Mouse (Mus musculus): ENCODE data around the gene Taar8c. TPM values are rescaled to one million over a fixed set of nuclear protein-coding genes. Genes with fewer than 3 reads are reported as not detected.

Gene Taar8c
- polyA plus RNA-seq, 1 experiment from 2014 or later = not detected

GRCm38 (mm10) chr10:24052039-24052438 lies 49.7 kb downstream of the Taar8c start:
- TF ChIP-seq EP300 (optimal IDR thresholded peaks at IDR 0.05) (no peak), CTCF (IDR thresholded peaks at IDR 0.05; ENCODE audit: low read depth) (no peak)
- Histone ChIP-seq H3K4me1 (replicated peaks; ENCODE audit: control insufficient read depth, insufficient read depth) (no peaks in the 10 kb centered on the region), H3K9me3 (ENCODE audit: control insufficient read depth, low read length) (no peaks in the 10 kb centered on the region), H3K27me3 (ENCODE audit: control insufficient read depth, insufficient read depth, low read length) (no peaks in the 10 kb centered on the region), H3K4me3 (ENCODE audit: low read depth, low read length) (no peak overlapping the region), H3K36me3 (ENCODE audit: control insufficient read depth, insufficient read depth, low read length) (no peaks in the 10 kb centered on the region), H3K9ac (ENCODE audit: low read length) (no peak overlapping the region), H3K27ac (replicated peaks) (no peak overlapping the region), H3K4me2 (replicated peaks; ENCODE audit: low read depth) (no peak overlapping the region)
- WGBS = 38% methylated on average over 5 of the region's 5 CpGs
- DNase-seq (ENCODE audit: low spot score) (no peak), ATAC-seq (ENCODE audit: low FRiP score, low TSS enrichment) (no peak)

Other genes starting within 250 kb of the Taar8c start
- 2.3 and 3.0 TPM in 2 replicates for gene Vnn1, start 207.2 kb downstream of the Taar8c start, polyA plus RNA-seq (2015; fragmentation: Nextera tagmentation; extraction: Ambion mirVana)
- not detected in 2 replicates for gene Taar1, start 181.6 kb downstream of the Taar8c start, polyA plus RNA-seq (2015; fragmentation: Nextera tagmentation; extraction: Ambion mirVana)
- not detected in 2 replicates for gene Taar2, start 163.3 kb downstream of the Taar8c start, polyA plus RNA-seq (2015; fragmentation: Nextera tagmentation; extraction: Ambion mirVana)
- gene Taar3, start 152.4 kb downstream of the Taar8c start, polyA plus RNA-seq (2015; fragmentation: Nextera tagmentation; extraction: Ambion mirVana) = not detected in 2 replicates
- gene Taar4, start 141.4 kb downstream of the Taar8c start, polyA plus RNA-seq (2015; fragmentation: Nextera tagmentation; extraction: Ambion mirVana) = 0.10 TPM in 1 of 2 replicates, not detected in the other
- gene Taar5, start 131.2 kb downstream of the Taar8c start, polyA plus RNA-seq (2015; fragmentation: Nextera tagmentation; extraction: Ambion mirVana) = not detected in 2 replicates
- gene Taar6, start 116.3 kb downstream of the Taar8c start, polyA plus RNA-seq (2015; fragmentation: Nextera tagmentation; extraction: Ambion mirVana) = not detected in 2 replicates
- not detected in 2 replicates for gene Taar7a, start 108.4 kb downstream of the Taar8c start, polyA plus RNA-seq (2015; fragmentation: Nextera tagmentation; extraction: Ambion mirVana)
- not detected in 2 replicates for gene Taar7b, start 102.0 kb downstream of the Taar8c start, polyA plus RNA-seq (2015; fragmentation: Nextera tagmentation; extraction: Ambion mirVana)
- gene Taar7d, start 74.7 kb downstream of the Taar8c start, polyA plus RNA-seq (2015; fragmentation: Nextera tagmentation; extraction: Ambion mirVana) = not detected in 2 replicates
- gene Taar7e, start 64.3 kb downstream of the Taar8c start, polyA plus RNA-seq (2015; fragmentation: Nextera tagmentation; extraction: Ambion mirVana) = not detected in 2 replicates
- not detected in 2 replicates for gene Taar7f, start 52.4 kb downstream of the Taar8c start, polyA plus RNA-seq (2015; fragmentation: Nextera tagmentation; extraction: Ambion mirVana)
- not detected in 2 replicates for gene Taar8a, start 25.4 kb downstream of the Taar8c start, polyA plus RNA-seq (2015; fragmentation: Nextera tagmentation; extraction: Ambion mirVana)
- not detected in 2 replicates for gene Taar8b, start 9.6 kb downstream of the Taar8c start, polyA plus RNA-seq (2015; fragmentation: Nextera tagmentation; extraction: Ambion mirVana)
- not detected in 2 replicates for gene Taar9, start 7.6 kb upstream of the Taar8c start, polyA plus RNA-seq (2015; fragmentation: Nextera tagmentation; extraction: Ambion mirVana)
- gene Stx7, start 47.4 kb upstream of the Taar8c start, polyA plus RNA-seq (2015; fragmentation: Nextera tagmentation; extraction: Ambion mirVana) = 73.3 and 82.1 TPM in 2 replicates
- gene Moxd1, start 121.6 kb upstream of the Taar8c start, polyA plus RNA-seq (2015; fragmentation: Nextera tagmentation; extraction: Ambion mirVana) = 3.4 and 3.5 TPM in 2 replicates